Mouse (Mus musculus) CH12.LX (cell line): ENCODE measurements around the gene Wasf3.

Source experiments
- CTCF ChIP-seq, 2 experiments: IDR thresholded peaks in 1 of 2; conservative IDR thresholded peaks in 1 of 2; 2 replicates each; pipeline ENCODE4 v1.5.1; 2011 to 2012; ENCODE audit warnings: low read depth in 2 of 2, low read length in 2 of 2, improper control_type of control experiment in 1 of 2, inconsistent platforms in 1 of 2, mild to moderate bottlenecking in 1 of 2, moderate library complexity in 1 of 2
- GABPA ChIP-seq: IDR thresholded peaks from 2 replicates; pipeline ENCODE4 v1.6.1; 2012; ENCODE audit warnings: low read depth, low read length, improper control_type of control experiment, inconsistent platforms; ENCODE audit not compliant: insufficient replicate concordance
- MYC ChIP-seq: IDR thresholded peaks from 2 replicates; pipeline ENCODE4 v1.6.1; 2011; ENCODE audit warnings: low read depth, mild to moderate bottlenecking, improper control_type of control experiment, low read length
- USF1 ChIP-seq: IDR thresholded peaks from 2 replicates; pipeline ENCODE4 v1.6.1; 2014; ENCODE audit warnings: low read depth, mild to moderate bottlenecking, inconsistent platforms, low read length, improper control_type of control experiment
- ZMIZ1 ChIP-seq: IDR thresholded peaks from 2 replicates; pipeline ENCODE4 v1.6.1; 2012; ENCODE audit warnings: low read depth, mild to moderate bottlenecking, inconsistent platforms, low read length, improper control_type of control experiment

GRCm38 (mm10) chr5:146442767-146443166 lies 58.0 kb downstream of the Wasf3 start:
- TF ChIP-seq CTCF (conservative IDR thresholded peaks at IDR 0.05 in 1 of 2, IDR thresholded peaks at IDR 0.05 in 1 of 2; ENCODE audit: low read depth in 2 of 2, low read length in 2 of 2) (no peak), USF1 (no peak), ZMIZ1 (no peak), GABPA (no peak), MYC (no peak)
